Mouse (Mus musculus) c-Kit-negative CD71-positive TER-119-positive erythroid progenitor cells, embryonic 14.5 days (primary cell): Measurements from ENCODE around the gene Mog.

Experiments used
- DNase-seq: peaks from one replicate; pipeline ENCODE4 v3.0.0-alpha.2; 2013; ENCODE audit warnings: low read depth, low spot score

Gene Mog

GRCm38 (mm10) chr17:37022628-37023576 is at the start of gene Mog:
Gene Mog, minus strand, starts transcription at chr17:37023398.
- no peak for DNase-seq

GRCm38 (mm10) chr17:37072730-37073276 is 49.6 kb upstream of the Mog start:
- no peak for DNase-seq

- no peak for DNase-seq
These were observed 49.0 kb upstream of the Mog start for GRCm38 (mm10) chr17:37072080-37072729.

- DNase-seq, result no peak
These were observed 46.9 kb upstream of the Mog start for GRCm38 (mm10) chr17:37070121-37070520.

- no peak for DNase-seq
These were observed 44.7 kb upstream of the Mog start for GRCm38 (mm10) chr17:37067861-37068260.

- DNase-seq, result no peak
These were observed 42.8 kb upstream of the Mog start for GRCm38 (mm10) chr17:37065993-37066392.

GRCm38 (mm10) chr17:37063686-37064495 is 40.7 kb upstream of the Mog start:
- DNase-seq, result no peak

- DNase-seq, result no peak
These were observed 39.9 kb upstream of the Mog start for GRCm38 (mm10) chr17:37063063-37063462.

- no peak for DNase-seq
These were observed 39.0 kb upstream of the Mog start for GRCm38 (mm10) chr17:37062101-37062641.

GRCm38 (mm10) chr17:37061435-37061834 is 38.2 kb upstream of the Mog start:
- DNase-seq, result no peak

GRCm38 (mm10) chr17:37056957-37057356 is 33.8 kb upstream of the Mog start:
- no peak for DNase-seq

- DNase-seq, result no peak
These were observed 28.5 kb upstream of the Mog start for GRCm38 (mm10) chr17:37051745-37052144.

- no peak for DNase-seq
These were observed 27.7 kb upstream of the Mog start for GRCm38 (mm10) chr17:37050876-37051275.

- DNase-seq, result no peak
These were observed 27.2 kb upstream of the Mog start for GRCm38 (mm10) chr17:37050399-37050798.

- DNase-seq, result no peak
These were observed 26.5 kb upstream of the Mog start for GRCm38 (mm10) chr17:37049570-37050310.

GRCm38 (mm10) chr17:37048383-37048782 is 25.2 kb upstream of the Mog start:
- no peak for DNase-seq

GRCm38 (mm10) chr17:37047981-37048380 is 24.8 kb upstream of the Mog start:
- no peak for DNase-seq

GRCm38 (mm10) chr17:37047332-37047976 is 24.3 kb upstream of the Mog start:
- no peak for DNase-seq

GRCm38 (mm10) chr17:37046312-37047112 is 23.3 kb upstream of the Mog start:
- no peak for DNase-seq
